Comparison of ENCODE assay signal across 12 mouse cellular contexts in the genomic region with DNA sequence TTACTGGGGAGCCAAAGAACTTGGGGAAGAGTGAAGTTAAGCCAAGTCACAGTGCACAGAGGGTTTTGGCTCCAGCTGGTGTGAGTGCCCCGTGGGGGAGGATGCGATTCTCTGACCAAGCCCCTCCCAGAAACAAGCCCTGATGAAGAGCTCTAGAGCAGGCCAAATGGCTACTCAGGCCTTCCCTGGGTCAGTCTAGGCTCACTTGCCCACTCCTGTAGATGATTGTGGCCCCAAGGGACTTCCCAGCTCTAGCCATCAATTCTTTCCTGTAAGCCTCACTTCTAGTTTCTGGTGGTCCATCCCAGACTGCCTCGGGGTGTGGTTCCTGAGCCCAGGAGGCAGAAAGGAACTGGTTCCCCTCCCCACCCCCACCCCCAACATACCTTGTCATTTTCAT. TPM values are rescaled to one million over a fixed set of nuclear protein-coding genes. Genes with fewer than 3 reads are reported as not detected.
A peak's percentile ranks its signal among the peaks of the same experiment; 100 is the strongest.
DNase-seq lines count a peak whose midpoint lies in the region; ATAC-seq and TF ChIP-seq lines count a peak whose summit lies in the region.
"Had no signal": no experiment of that assay in that cellular context is flagged by ENCODE, and none has a peak within 500 bp of the region (broad histone marks: within the 10 kb centered on the region; RNA-seq: fewer than 3 reads in every experiment).

A gene (plus strand): TSS at position 301 of the 400 bp plus-strand sequence.

- ATAC-seq in lung, embryonic 14.5 days (ENCODE audit: insufficient read depth): no peak
- ATAC-seq in hindbrain, embryonic 11.5 days (ENCODE audit: low FRiP score): no peak
- ATAC-seq in limb, embryonic 15.5 days (ENCODE audit: insufficient number of reproducible peaks, low FRiP score, low TSS enrichment, low read depth): no peak
- no peak for ATAC-seq in neural tube, embryonic 14.5 days (ENCODE audit: low read depth)

- no peaks in the 10 kb centered on the region for H3K27me3 ChIP-seq in lung, embryonic 14.5 days (ENCODE audit: insufficient read depth, low read length)
- no peaks in the 10 kb centered on the region for H3K27me3 ChIP-seq in hindbrain, embryonic 11.5 days (ENCODE audit: control insufficient read depth, insufficient read depth, low read length)
- no peaks in the 10 kb centered on the region for H3K27me3 ChIP-seq in limb, embryonic 15.5 days
- H3K27me3 ChIP-seq in neural tube, embryonic 14.5 days (ENCODE audit: control insufficient read depth, insufficient read depth, low read length): no peaks in the 10 kb centered on the region

- peak within 1 kb of the TSS; percentile 24; the same call in 1 of the 2 replicates for H3K27ac ChIP-seq in lung, embryonic 14.5 days (ENCODE audit: low read depth)
- peak within 1 kb of the TSS; percentile 71 for H3K27ac ChIP-seq in hindbrain, embryonic 11.5 days (ENCODE audit: low read depth, low read length)
- 0 out of 2 replicates have a peak within 1 kb of the TSS, but pooled peaks have one; percentile 11 for H3K27ac ChIP-seq in limb, embryonic 15.5 days
- 0 out of 2 replicates have a peak within 1 kb of the TSS, but pooled peaks have one; percentile 34 for H3K27ac ChIP-seq in neural tube, embryonic 14.5 days (ENCODE audit: low read depth, low read length)
- H3K27ac ChIP-seq: heart, adult 2 months had no signal

- no peak within 1 kb of the TSS for H3K9ac ChIP-seq in lung, embryonic 14.5 days
- H3K9ac ChIP-seq in hindbrain, embryonic 11.5 days (ENCODE audit: low read depth, low read length): no peak within 1 kb of the TSS
- H3K9ac ChIP-seq in limb, embryonic 15.5 days: no peak within 1 kb of the TSS
- H3K9ac ChIP-seq in neural tube, embryonic 14.5 days (replicated peaks; ENCODE audit: low read depth, low read length): no peak within 1 kb of the TSS

- no peak within 1 kb of the TSS for H3K4me3 ChIP-seq in lung, embryonic 14.5 days (ENCODE audit: low read depth, low read length)
- no peak within 1 kb of the TSS for H3K4me3 ChIP-seq in hindbrain, embryonic 11.5 days (ENCODE audit: low read depth, low read length)
- no peak within 1 kb of the TSS for H3K4me3 ChIP-seq in limb, embryonic 15.5 days
- H3K4me3 ChIP-seq in neural tube, embryonic 14.5 days (ENCODE audit: low read depth, low read length): no peak within 1 kb of the TSS
- H3K4me3 ChIP-seq: heart, adult 2 months had no signal

- H3K36me3 ChIP-seq in lung, embryonic 14.5 days (ENCODE audit: insufficient read depth): peaks cover 53% of the 10 kb centered on the region
- peaks cover 4% of the 10 kb centered on the region; the same call in 1 of the 2 replicates for H3K36me3 ChIP-seq in hindbrain, embryonic 11.5 days (ENCODE audit: control insufficient read depth, insufficient read depth, low read length)
- peaks cover 43% of the 10 kb centered on the region for H3K36me3 ChIP-seq in limb, embryonic 15.5 days
- peaks cover 36% of the 10 kb centered on the region for H3K36me3 ChIP-seq in neural tube, embryonic 14.5 days (ENCODE audit: control insufficient read depth, insufficient read depth, low read length)

- H3K4me2 ChIP-seq in lung, embryonic 14.5 days: no peak within 1 kb of the TSS
- no peak within 1 kb of the TSS for H3K4me2 ChIP-seq in hindbrain, embryonic 11.5 days (replicated peaks; ENCODE audit: low read depth, low read length)
- no peak within 1 kb of the TSS for H3K4me2 ChIP-seq in limb, embryonic 15.5 days
- no peak within 1 kb of the TSS for H3K4me2 ChIP-seq in neural tube, embryonic 14.5 days (ENCODE audit: low read depth, low read length)

- 64% methylated on average over 3 of the region's 3 CpGs for WGBS in lung, embryonic 14.5 days
- 86% methylated on average over 3 of the region's 3 CpGs for WGBS in hindbrain, embryonic 11.5 days
- WGBS in limb, embryonic 15.5 days: 71% methylated on average over 3 of the region's 3 CpGs
- 87% methylated on average over 3 of the region's 3 CpGs for WGBS in neural tube, embryonic 14.5 days

- TF ChIP-seq CTCF in lung, embryonic 14.5 days (IDR thresholded peaks at IDR 0.05; ENCODE audit: low read depth): no peak

- no peak for DNase-seq in lung, embryonic 14.5 days
- DNase-seq in lung, postnatal 25 days (ENCODE audit: low spot score): no peak
- no peak for DNase-seq in hindbrain, embryonic 11.5 days (ENCODE audit: low spot score)
- DNase-seq in left cerebral cortex, adult 9 months (ENCODE audit: low spot score in 2 of 2): no peak
- no peak for DNase-seq in adipocyte (ENCODE audit: low spot score)
- no peak for DNase-seq in left cerebral cortex, postnatal 4 days
- DNase-seq: adrenal gland, postnatal 36 days; heart, adult 2 months; heart, postnatal 36 days; lung, adult 2 months had no signal

- intact Hi-C loops in left cerebral cortex, postnatal 4 days (cut with DNase I): no loop called here

- H3K4me1 ChIP-seq in lung, embryonic 14.5 days (ENCODE audit: insufficient read depth): no peaks in the 10 kb centered on the region
- H3K4me1 ChIP-seq in hindbrain, embryonic 11.5 days (replicated peaks; ENCODE audit: control insufficient read depth, insufficient read depth, low read length): no peaks in the 10 kb centered on the region
- peaks cover 16% of the 10 kb centered on the region; the same call in 1 of the 2 replicates for H3K4me1 ChIP-seq in limb, embryonic 15.5 days
- no peaks in the 10 kb centered on the region for H3K4me1 ChIP-seq in neural tube, embryonic 14.5 days (ENCODE audit: control insufficient read depth, insufficient read depth, low read length)

- H3K9me3 ChIP-seq in lung, embryonic 14.5 days (ENCODE audit: low read depth, low read length): no peaks in the 10 kb centered on the region
- no peaks in the 10 kb centered on the region for H3K9me3 ChIP-seq in hindbrain, embryonic 11.5 days (ENCODE audit: control insufficient read depth, low read length)
- no peaks in the 10 kb centered on the region for H3K9me3 ChIP-seq in limb, embryonic 15.5 days
- no peaks in the 10 kb centered on the region for H3K9me3 ChIP-seq in neural tube, embryonic 14.5 days (ENCODE audit: control insufficient read depth, low read length)

RNA-seq across cellular contexts. Expression of the gene that starts here (rescaled TPM):
- 0.17 and 0.30 TPM in 2 replicates for polyA plus RNA-seq in lung, embryonic 14.5 days (2014; fragmentation: Nextera tagmentation; extraction: Ambion mirVana)
- polyA plus RNA-seq in hindbrain, embryonic 11.5 days (2014; fragmentation: Nextera tagmentation; extraction: Ambion mirVana): 0.42 and 0.51 TPM in 2 replicates
- polyA plus RNA-seq in limb, embryonic 15.5 days (2015; fragmentation: Nextera tagmentation; extraction: Ambion mirVana): 0.24 and 0.25 TPM in 2 replicates
- polyA plus RNA-seq in neural tube, embryonic 14.5 days (2014; fragmentation: Nextera tagmentation; extraction: Ambion mirVana): 0.45 and 0.51 TPM in 2 replicates
- total RNA-seq in left cerebral cortex, postnatal 4 days (2021): 1 to 10 TPM; 1.1 to 1.3 TPM

Comparison
In these comparisons a context has a peak if more than half of its experiments do, and no peak if none do; other contexts are left out.
1. H3K27ac ChIP-seq: peak in every context shown above with its lines; median percentile 71 in hindbrain, embryonic 11.5 days; 34 in neural tube, embryonic 14.5 days; 24 in lung, embryonic 14.5 days; 11 in limb, embryonic 15.5 days.